Mouse (Mus musculus): ENCODE measurements around the gene Lsg1. TPM values are rescaled to one million over a fixed set of nuclear protein-coding genes. Genes with fewer than 3 reads are reported as not detected.

The Lsg1 gene
- polyA plus RNA-seq, 1 experiment from 2014 or later, result 74.5 TPM

GRCm38 (mm10) chr16:30595835-30596557 lies 8.6 kb upstream of the Lsg1 start:
- Histone ChIP-seq H3K4me1 (replicated peaks) (peaks cover 34% of the 10 kb centered on the region), H3K4me3 (no peak overlapping the region), H3K27me3 (ENCODE audit: insufficient read depth, poor library complexity, severe bottlenecking) (peaks cover 28% of the 10 kb centered on the region), H3K27ac (no peak overlapping the region), H3K36me3 (no peaks in the 10 kb centered on the region), H3K9me3 (no peaks in the 10 kb centered on the region)
- WGBS, result 70% methylated on average over 14 of the region's 14 CpGs
- no peak for DNase-seq (ENCODE audit: low spot score)

GRCm38 (mm10) chr16:30595356-30595755 lies 8.0 kb upstream of the Lsg1 start:
- DNase-seq (ENCODE audit: low spot score), result no peak
- peaks cover 27% of the 10 kb centered on the region for H3K4me1 ChIP-seq (replicated peaks)
- H3K36me3 ChIP-seq, result no peaks in the 10 kb centered on the region
- no peaks in the 10 kb centered on the region for H3K9me3 ChIP-seq
- no peak overlapping the region for H3K4me3 ChIP-seq
- H3K27ac ChIP-seq, result no peak overlapping the region
- H3K27me3 ChIP-seq (ENCODE audit: insufficient read depth, poor library complexity, severe bottlenecking), result peaks cover 21% of the 10 kb centered on the region; the same call in 1 of the 2 replicates
- WGBS, result 49% methylated on average over 3 of the region's 3 CpGs

GRCm38 (mm10) chr16:30591990-30592389 lies 4.6 kb upstream of the Lsg1 start:
- Histone ChIP-seq H3K27ac (no peak overlapping the region), H3K4me3 (no peak overlapping the region), H3K36me3 (no peaks in the 10 kb centered on the region), H3K27me3 (ENCODE audit: insufficient read depth, poor library complexity, severe bottlenecking) (peaks cover 11% of the 10 kb centered on the region; the same call in 1 of the 2 replicates), H3K9me3 (no peaks in the 10 kb centered on the region), H3K4me1 (replicated peaks) (peaks cover 12% of the 10 kb centered on the region)
- DNase-seq (ENCODE audit: low spot score), result no peak
- 49% methylated on average over 3 of the region's 3 CpGs for WGBS

GRCm38 (mm10) chr16:30590264-30591209 lies 3.1 kb upstream of the Lsg1 start:
- Histone ChIP-seq H3K9me3 (no peaks in the 10 kb centered on the region), H3K4me3 (no peak overlapping the region), H3K4me1 (replicated peaks) (peaks cover 13% of the 10 kb centered on the region), H3K27me3 (ENCODE audit: insufficient read depth, poor library complexity, severe bottlenecking) (peaks cover 5% of the 10 kb centered on the region; the same call in 1 of the 2 replicates), H3K36me3 (peaks cover 3% of the 10 kb centered on the region), H3K27ac (no peak overlapping the region)
- WGBS, result 49% methylated on average over 7 of the region's 7 CpGs
- DNase-seq (ENCODE audit: low spot score), result no peak

GRCm38 (mm10) chr16:30586935-30587493 lies 378 bp downstream of the Lsg1 start:
- H3K36me3 ChIP-seq, result peaks cover 38% of the 10 kb centered on the region
- H3K27ac ChIP-seq, result peak overlapping the region; percentile 95
- no peak for DNase-seq (ENCODE audit: low spot score)
- peak overlapping the region; percentile 89 for H3K4me3 ChIP-seq
- 3% methylated on average over 19 of the region's 19 CpGs for WGBS
- no peaks in the 10 kb centered on the region for H3K9me3 ChIP-seq
- peaks cover 13% of the 10 kb centered on the region for H3K4me1 ChIP-seq (replicated peaks)
- no peaks in the 10 kb centered on the region for H3K27me3 ChIP-seq (ENCODE audit: insufficient read depth, poor library complexity, severe bottlenecking)

- WGBS, result 94% methylated on average over 5 of the region's 5 CpGs
- Histone ChIP-seq H3K36me3 (peaks cover 100% of the 10 kb centered on the region), H3K9me3 (no peaks in the 10 kb centered on the region), H3K27ac (no peak overlapping the region), H3K27me3 (ENCODE audit: insufficient read depth, poor library complexity, severe bottlenecking) (no peaks in the 10 kb centered on the region), H3K4me1 (replicated peaks) (no peaks in the 10 kb centered on the region), H3K4me3 (no peak overlapping the region)
- DNase-seq (ENCODE audit: low spot score), result no peak
These were observed 6.6 kb downstream of the Lsg1 start for GRCm38 (mm10) chr16:30580765-30581164.

- H3K4me3 ChIP-seq, result no peak overlapping the region
- H3K9me3 ChIP-seq, result no peaks in the 10 kb centered on the region
- 85% methylated on average over 1 of the region's 1 CpGs for WGBS
- H3K27me3 ChIP-seq (ENCODE audit: insufficient read depth, poor library complexity, severe bottlenecking), result no peaks in the 10 kb centered on the region
- DNase-seq (ENCODE audit: low spot score), result no peak
- H3K4me1 ChIP-seq (replicated peaks), result no peaks in the 10 kb centered on the region
- H3K36me3 ChIP-seq, result peaks cover 100% of the 10 kb centered on the region
- no peak overlapping the region for H3K27ac ChIP-seq
These were observed 11.0 kb downstream of the Lsg1 start for GRCm38 (mm10) chr16:30576392-30576791.

- no peaks in the 10 kb centered on the region for H3K4me1 ChIP-seq (replicated peaks)
- no peak overlapping the region for H3K4me3 ChIP-seq
- WGBS, result 91% methylated on average over 7 of the region's 7 CpGs
- H3K27ac ChIP-seq, result no peak overlapping the region
- H3K27me3 ChIP-seq (ENCODE audit: insufficient read depth, poor library complexity, severe bottlenecking), result no peaks in the 10 kb centered on the region
- H3K36me3 ChIP-seq, result peaks cover 100% of the 10 kb centered on the region
- DNase-seq (ENCODE audit: low spot score), result no peak
- no peaks in the 10 kb centered on the region for H3K9me3 ChIP-seq
These were observed 11.6 kb downstream of the Lsg1 start for GRCm38 (mm10) chr16:30575815-30576214.

- H3K9me3 ChIP-seq, result no peaks in the 10 kb centered on the region
- H3K4me1 ChIP-seq (replicated peaks), result no peaks in the 10 kb centered on the region
- no peaks in the 10 kb centered on the region for H3K27me3 ChIP-seq (ENCODE audit: insufficient read depth, poor library complexity, severe bottlenecking)
- peaks cover 99% of the 10 kb centered on the region for H3K36me3 ChIP-seq
- WGBS, result 74% methylated on average over 4 of the region's 4 CpGs
- no peak for DNase-seq (ENCODE audit: low spot score)
- H3K27ac ChIP-seq, result no peak overlapping the region
- no peak overlapping the region for H3K4me3 ChIP-seq
These were observed 15.2 kb downstream of the Lsg1 start for GRCm38 (mm10) chr16:30572239-30572638.

- Histone ChIP-seq H3K4me1 (replicated peaks) (no peaks in the 10 kb centered on the region), H3K27me3 (ENCODE audit: insufficient read depth, poor library complexity, severe bottlenecking) (no peaks in the 10 kb centered on the region), H3K27ac (no peak overlapping the region), H3K36me3 (peaks cover 99% of the 10 kb centered on the region), H3K4me3 (no peak overlapping the region), H3K9me3 (no peaks in the 10 kb centered on the region)
- no peak for DNase-seq (ENCODE audit: low spot score)
- 96% methylated on average over 5 of the region's 5 CpGs for WGBS
These were observed 16.0 kb downstream of the Lsg1 start for GRCm38 (mm10) chr16:30571378-30571777.

- Histone ChIP-seq H3K36me3 (peaks cover 99% of the 10 kb centered on the region), H3K9me3 (no peaks in the 10 kb centered on the region), H3K4me3 (no peak overlapping the region), H3K4me1 (replicated peaks) (no peaks in the 10 kb centered on the region), H3K27me3 (ENCODE audit: insufficient read depth, poor library complexity, severe bottlenecking) (no peaks in the 10 kb centered on the region), H3K27ac (no peak overlapping the region)
- DNase-seq (ENCODE audit: low spot score), result no peak
- WGBS, result 92% methylated on average over 4 of the region's 4 CpGs
These were observed 17.2 kb downstream of the Lsg1 start for GRCm38 (mm10) chr16:30570173-30570572.

GRCm38 (mm10) chr16:30565631-30566030 lies 21.8 kb downstream of the Lsg1 start:
- Histone ChIP-seq H3K9me3 (no peaks in the 10 kb centered on the region), H3K4me1 (replicated peaks) (no peaks in the 10 kb centered on the region), H3K36me3 (peaks cover 99% of the 10 kb centered on the region), H3K4me3 (no peak overlapping the region), H3K27me3 (ENCODE audit: insufficient read depth, poor library complexity, severe bottlenecking) (no peaks in the 10 kb centered on the region), H3K27ac (no peak overlapping the region)
- 94% methylated on average over 6 of the region's 6 CpGs for WGBS
- DNase-seq (ENCODE audit: low spot score), result no peak

- no peaks in the 10 kb centered on the region for H3K27me3 ChIP-seq (ENCODE audit: insufficient read depth, poor library complexity, severe bottlenecking)
- DNase-seq (ENCODE audit: low spot score), result no peak
- peaks cover 100% of the 10 kb centered on the region for H3K36me3 ChIP-seq
- H3K27ac ChIP-seq, result no peak overlapping the region
- 92% methylated on average over 4 of the region's 4 CpGs for WGBS
- peaks cover 17% of the 10 kb centered on the region; the same call in 1 of the 2 replicates for H3K9me3 ChIP-seq
- H3K4me1 ChIP-seq (replicated peaks), result no peaks in the 10 kb centered on the region
- no peak overlapping the region for H3K4me3 ChIP-seq
These were observed 26.8 kb downstream of the Lsg1 start for GRCm38 (mm10) chr16:30560601-30561000.
